Mouse (Mus musculus) erythroid progenitor cell, adult 5-6 weeks (primary cell): ENCODE data around the gene Def6. TPM values are rescaled to one million over a fixed set of nuclear protein-coding genes. Genes with fewer than 3 reads are reported as not detected.

ENCODE experiments used
- ATAC-seq: replicated peaks from 2 replicates; pipeline ENCODE4 v1.8.0; 2016; ENCODE audit warnings: moderate number of reproducible peaks, mild to moderate bottlenecking, moderate TSS enrichment, inconsistent platforms; ENCODE audit not compliant: poor library complexity, low FRiP score, severe bottlenecking
- total RNA-seq, 2 experiments: library from RNA; stranded (forward) in 1 of 2; stranded (reverse) in 1 of 2; fragments of 150-400 nt in 1 of 2; fragments of 186-747, 209-891 nt in 1 of 2; gene quantifications; 2 replicates each; pipeline versions ENCODE4 v1.2.3 to v1.2.4; 2015 to 2017; ENCODE audit warnings: low replicate concordance in 2 of 2

The Def6 gene
- total RNA-seq (2015; ENCODE audit: low replicate concordance) (5.8 and 13.8 TPM in 2 replicates), total RNA-seq (2017; ENCODE audit: low replicate concordance) (17.2 and 17.8 TPM in 2 replicates)

- ATAC-seq, result no peak
These were observed at the start of gene Def6 for GRCm38 (mm10) chr17:28207591-28208313. Gene Def6, plus strand, starts transcription at chr17:28207778.

- ATAC-seq, result no peak
These were observed 47.2 kb upstream of the Def6 start for GRCm38 (mm10) chr17:28160361-28160760.

- no peak for ATAC-seq
These were observed 46.2 kb upstream of the Def6 start for GRCm38 (mm10) chr17:28161310-28161881.

GRCm38 (mm10) chr17:28163666-28164065 is 43.9 kb upstream of the Def6 start:
- ATAC-seq, result 0 out of 2 replicates have a peak, but pooled peaks have one; percentile 55

GRCm38 (mm10) chr17:28170460-28171305 is 36.9 kb upstream of the Def6 start:
- ATAC-seq, result no peak

GRCm38 (mm10) chr17:28172690-28173089 is 34.9 kb upstream of the Def6 start:
- no peak for ATAC-seq

GRCm38 (mm10) chr17:28176775-28177539 is 30.6 kb upstream of the Def6 start, which contains the start of gene Zfp523:
Gene Zfp523, plus strand, starts transcription at chr17:28177129.
- peak; percentile 79 for ATAC-seq

GRCm38 (mm10) chr17:28177540-28178046 is 30.0 kb upstream of the Def6 start:
- ATAC-seq, result no peak

- no peak for ATAC-seq
These were observed 27.2 kb upstream of the Def6 start for GRCm38 (mm10) chr17:28180331-28180730.

GRCm38 (mm10) chr17:28180783-28181544 is 26.6 kb upstream of the Def6 start:
- ATAC-seq, result no peak

- no peak for ATAC-seq
These were observed 22.5 kb upstream of the Def6 start for GRCm38 (mm10) chr17:28184971-28185638.

- ATAC-seq, result no peak
These were observed 19.3 kb upstream of the Def6 start for GRCm38 (mm10) chr17:28188313-28188712.

GRCm38 (mm10) chr17:28192754-28193153 is 14.8 kb upstream of the Def6 start:
- no peak for ATAC-seq

- ATAC-seq, result no peak
These were observed 14.0 kb upstream of the Def6 start for GRCm38 (mm10) chr17:28193559-28193958.

GRCm38 (mm10) chr17:28195033-28195432 is 12.5 kb upstream of the Def6 start:
- no peak for ATAC-seq

GRCm38 (mm10) chr17:28197646-28198045 is 9.9 kb upstream of the Def6 start:
- ATAC-seq, result no peak

- no peak for ATAC-seq
These were observed 5.6 kb upstream of the Def6 start for GRCm38 (mm10) chr17:28201982-28202381.

- ATAC-seq, result peak; percentile 58; the same call in 1 of the 2 replicates
These were observed 3.4 kb upstream of the Def6 start for GRCm38 (mm10) chr17:28204052-28204720.
